Mouse (Mus musculus) splenic B cell, adult 2 months (primary cell): ENCODE data around the gene Gm266.

Experiments
- DNase-seq: peaks from one replicate; pipeline ENCODE4 v3.0.0-alpha.2; 2011; ENCODE audit warnings: low read depth, low spot score
- H3K27me3 ChIP-seq: 2 replicates; pipeline ENCODE4 v1.6.1; 2012; ENCODE audit warnings: mild to moderate bottlenecking, low read length, moderate library complexity, mixed read lengths; ENCODE audit not compliant: control insufficient read depth, poor library complexity, insufficient read depth, severe bottlenecking
- H3K36me3 ChIP-seq: 2 replicates; pipeline ENCODE4 v1.6.1; 2012; ENCODE audit warnings: mild to moderate bottlenecking, low read length, moderate library complexity, mixed read lengths; ENCODE audit not compliant: control insufficient read depth, poor library complexity, insufficient read depth, severe bottlenecking

Gene Gm266

GRCm38 (mm10) chr12:111485652-111486306, at the start of gene Gm266:
TSS of gene Gm266 (minus strand) at chr12:111485823.
- Histone ChIP-seq H3K27me3 (no peaks in the 10 kb centered on the region), H3K36me3 (no peaks in the 10 kb centered on the region)
- no peak for DNase-seq

- H3K36me3 ChIP-seq = peaks cover 3% of the 10 kb centered on the region; the same call in 1 of the 2 replicates
- H3K27me3 ChIP-seq = no peaks in the 10 kb centered on the region
- no peak for DNase-seq
Measured at GRCm38 (mm10) chr12:111535281-111535680, 49.7 kb upstream of the Gm266 start.

DNA sequence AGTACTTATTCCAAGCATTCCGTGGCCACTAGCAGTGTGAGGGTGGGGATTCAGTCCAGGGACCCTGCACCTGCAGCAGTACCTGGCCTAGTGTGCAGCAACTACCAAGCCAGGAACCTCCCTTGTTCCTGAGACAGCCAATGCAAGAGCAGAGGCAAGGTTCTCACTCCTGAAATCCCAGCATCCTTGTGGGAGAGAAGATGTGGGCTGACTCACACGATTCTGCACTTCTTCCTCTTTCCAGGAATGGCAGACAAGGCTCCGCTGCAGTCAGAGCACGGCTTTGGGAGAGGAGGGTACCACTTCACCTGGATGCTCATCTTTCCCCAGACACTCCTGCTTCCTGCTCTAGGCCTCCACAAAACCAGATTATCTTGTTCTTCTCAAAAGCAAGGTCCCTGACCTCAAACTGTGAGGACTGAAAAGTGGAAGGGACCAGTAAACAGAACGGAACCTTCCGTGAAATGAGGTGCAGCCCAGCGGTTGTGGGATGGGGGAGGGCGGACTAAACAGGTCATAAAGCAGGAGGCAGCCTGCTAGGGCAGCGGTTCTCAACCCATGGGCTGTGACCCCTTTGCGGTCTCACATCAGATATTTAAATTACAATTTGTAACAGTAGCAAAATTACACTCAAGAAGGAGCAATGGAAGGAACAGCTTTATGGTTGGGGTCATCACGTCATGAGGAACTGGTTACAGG, 47.6 kb upstream of the Gm266 start:
- Histone ChIP-seq H3K36me3 (no peaks in the 10 kb centered on the region), H3K27me3 (no peaks in the 10 kb centered on the region)
- DNase-seq = no peak

- Histone ChIP-seq H3K36me3 (no peaks in the 10 kb centered on the region), H3K27me3 (peaks cover 2% of the 10 kb centered on the region; the same call in 1 of the 2 replicates)
- no peak for DNase-seq
Measured at GRCm38 (mm10) chr12:111529192-111529591, 43.6 kb upstream of the Gm266 start.

- H3K36me3 ChIP-seq = no peaks in the 10 kb centered on the region
- peaks cover 2% of the 10 kb centered on the region; the same call in 1 of the 2 replicates for H3K27me3 ChIP-seq
- no peak for DNase-seq
Measured at GRCm38 (mm10) chr12:111527643-111528281, 42.1 kb upstream of the Gm266 start.

GRCm38 (mm10) chr12:111524883-111525282, 39.3 kb upstream of the Gm266 start:
- Histone ChIP-seq H3K36me3 (no peaks in the 10 kb centered on the region), H3K27me3 (peaks cover 2% of the 10 kb centered on the region; the same call in 1 of the 2 replicates)
- no peak for DNase-seq

- Histone ChIP-seq H3K36me3 (no peaks in the 10 kb centered on the region), H3K27me3 (peaks cover 2% of the 10 kb centered on the region; the same call in 1 of the 2 replicates)
- no peak for DNase-seq
Measured at GRCm38 (mm10) chr12:111524469-111524868, 38.8 kb upstream of the Gm266 start.

- Histone ChIP-seq H3K27me3 (peaks cover 2% of the 10 kb centered on the region; the same call in 1 of the 2 replicates), H3K36me3 (no peaks in the 10 kb centered on the region)
- no peak for DNase-seq
Measured at GRCm38 (mm10) chr12:111520994-111521393, 35.4 kb upstream of the Gm266 start.

- DNase-seq = no peak
- Histone ChIP-seq H3K27me3 (no peaks in the 10 kb centered on the region), H3K36me3 (no peaks in the 10 kb centered on the region)
Measured at GRCm38 (mm10) chr12:111519821-111520220, 34.2 kb upstream of the Gm266 start.

DNA sequence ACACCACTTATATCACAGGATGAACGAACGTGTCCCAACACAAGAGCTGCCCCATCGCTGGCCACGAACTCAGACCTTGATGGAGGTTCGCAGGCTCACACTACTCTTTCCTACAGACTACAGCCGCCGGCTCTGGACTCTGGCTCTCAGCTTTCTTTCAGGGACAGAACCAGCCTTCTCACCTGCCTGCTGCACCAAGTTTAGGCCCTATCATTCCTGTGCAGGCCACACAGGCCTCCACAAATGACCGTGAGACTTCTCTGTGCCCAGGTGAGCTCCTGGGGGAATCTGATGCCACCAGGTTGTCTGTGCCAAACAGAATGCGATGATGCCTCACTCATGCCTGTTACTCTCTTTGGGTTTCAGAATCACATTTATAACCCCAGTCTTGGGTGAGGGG, 32.8 kb upstream of the Gm266 start:
- no peaks in the 10 kb centered on the region for H3K36me3 ChIP-seq
- H3K27me3 ChIP-seq = no peaks in the 10 kb centered on the region
- no peak for DNase-seq

- no peak for DNase-seq
- H3K27me3 ChIP-seq = no peaks in the 10 kb centered on the region
- H3K36me3 ChIP-seq = no peaks in the 10 kb centered on the region
Measured at GRCm38 (mm10) chr12:111517901-111518300, 32.3 kb upstream of the Gm266 start.

DNA sequence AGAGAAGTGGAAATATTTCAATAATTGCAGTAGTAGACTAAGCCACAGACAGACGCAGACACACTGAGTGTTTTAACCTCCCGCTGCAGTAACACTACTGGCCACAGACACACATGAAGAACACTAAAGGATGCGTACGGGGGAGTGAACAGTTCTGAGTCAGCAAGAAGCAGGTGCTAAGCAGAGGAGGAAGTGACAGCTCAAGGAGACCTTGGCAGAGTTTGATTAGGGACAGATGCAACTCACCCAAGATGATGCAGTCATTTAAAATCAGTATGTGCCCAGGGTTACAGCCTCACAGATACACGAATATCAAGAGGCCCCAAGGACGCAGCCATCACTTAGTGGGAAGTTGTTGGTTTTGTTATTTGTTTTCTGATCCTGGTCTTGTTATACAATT, 31.2 kb upstream of the Gm266 start:
- no peaks in the 10 kb centered on the region for H3K36me3 ChIP-seq
- DNase-seq = no peak
- H3K27me3 ChIP-seq = no peaks in the 10 kb centered on the region

GRCm38 (mm10) chr12:111515920-111516319, 30.3 kb upstream of the Gm266 start:
- H3K36me3 ChIP-seq = no peaks in the 10 kb centered on the region
- H3K27me3 ChIP-seq = no peaks in the 10 kb centered on the region
- no peak for DNase-seq

DNA sequence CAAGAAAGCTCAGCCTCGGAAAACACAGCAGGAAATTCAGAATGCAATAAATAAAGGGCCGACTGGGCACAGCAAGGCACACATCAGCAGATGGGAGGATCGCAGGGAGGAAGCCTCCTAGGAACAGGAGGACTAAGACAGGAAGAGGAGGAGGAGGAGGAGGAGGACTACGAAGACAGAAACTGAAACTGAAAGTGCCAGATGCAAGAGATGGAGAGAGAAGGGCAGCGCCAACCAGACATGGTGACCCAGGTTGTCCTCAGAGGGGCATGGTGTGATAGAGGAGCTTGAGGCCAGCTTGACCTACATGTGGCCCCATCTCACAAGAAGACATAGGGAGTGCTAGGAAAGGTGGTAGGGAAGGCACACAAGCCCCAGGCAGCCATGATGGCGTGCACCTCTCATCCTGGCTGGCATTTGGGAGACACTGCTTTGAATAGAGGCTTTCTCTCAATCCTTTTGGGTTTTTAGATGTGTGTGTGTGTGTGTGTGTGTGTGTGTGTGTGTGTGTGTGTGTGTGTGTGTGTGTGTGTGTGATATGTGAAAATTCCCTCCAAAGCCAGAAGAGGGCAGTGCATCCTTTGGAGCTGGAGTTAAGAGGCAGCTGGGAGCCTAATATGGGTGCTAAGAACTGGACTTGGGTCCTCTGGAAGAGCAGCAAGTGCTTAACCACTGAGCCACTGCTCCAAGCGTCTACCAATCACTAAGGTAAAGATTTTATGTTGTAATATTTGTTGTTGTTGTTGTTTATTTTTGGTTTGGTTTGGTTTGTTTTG, 29.4 kb upstream of the Gm266 start:
- Histone ChIP-seq H3K27me3 (no peaks in the 10 kb centered on the region), H3K36me3 (no peaks in the 10 kb centered on the region)
- no peak for DNase-seq
